Mouse (Mus musculus) common myeloid progenitor, adult 5-6 weeks (primary cell): ENCODE results near the gene Donson. TPM values are rescaled to one million over a fixed set of nuclear protein-coding genes. Genes with fewer than 3 reads are reported as not detected.
A peak's percentile ranks its signal among the peaks of the same experiment; 100 is the strongest.
"Not testable (repeated sequence)": the region's sequence is repeated elsewhere in the genome, so short reads cannot be mapped to it uniquely, and the experiment has no call there.

Source experiments
- ATAC-seq: replicated peaks from 2 replicates; pipeline ENCODE4 v1.8.0; 2016; ENCODE audit warnings: low read depth, mild to moderate bottlenecking, moderate TSS enrichment, inconsistent platforms; ENCODE audit not compliant: poor library complexity, severe bottlenecking
- total RNA-seq: library from RNA; stranded (forward); fragments of 200-1000, 187-1606 nt; gene quantifications from 2 replicates; pipeline ENCODE4 v1.2.3, GENCODE M21; 2017

Gene Donson
- total RNA-seq, 1 experiment from 2014 or later: 70.0 TPM

DNA sequence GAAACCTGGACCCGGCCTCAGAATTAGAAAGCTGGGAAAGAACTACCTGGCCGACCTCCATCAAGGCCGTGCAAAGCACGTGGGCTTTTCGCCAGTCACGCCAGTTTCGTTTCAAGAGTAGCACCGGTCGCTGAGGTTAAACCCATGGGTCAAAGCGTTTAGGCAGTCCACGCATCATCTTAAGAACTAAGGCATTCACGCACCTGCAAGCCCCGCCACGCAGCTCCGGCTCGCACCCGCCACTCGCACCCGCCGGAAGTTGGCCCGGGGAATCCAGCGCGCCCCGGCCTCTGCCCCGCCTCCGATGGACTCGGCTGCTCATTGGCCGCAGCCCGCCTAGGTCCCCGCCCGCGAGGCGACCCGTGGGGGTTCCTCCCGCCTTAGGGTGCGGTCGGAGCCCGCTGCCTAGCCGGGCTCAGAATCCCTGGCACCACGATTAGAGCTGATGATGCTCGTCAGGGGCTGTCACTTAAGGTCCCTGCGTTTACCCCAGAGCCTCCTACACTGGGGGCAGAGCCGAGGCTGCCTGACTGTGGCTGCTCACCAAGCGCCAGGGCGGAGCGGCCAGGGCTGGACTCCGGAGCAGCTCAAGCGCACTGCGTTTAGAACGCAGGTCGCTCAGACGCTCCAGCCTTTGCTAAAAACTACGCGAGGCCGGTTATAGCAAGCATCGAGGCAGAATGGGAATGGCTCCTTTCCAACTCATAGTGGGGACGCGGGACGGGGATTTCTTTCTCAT, 41.7 kb downstream of the Donson start, which contains the start of gene Gart:
Gart (minus strand) TSS at position 272 of the 739 bp plus-strand sequence.
- ATAC-seq: peak; percentile 72

DNA sequence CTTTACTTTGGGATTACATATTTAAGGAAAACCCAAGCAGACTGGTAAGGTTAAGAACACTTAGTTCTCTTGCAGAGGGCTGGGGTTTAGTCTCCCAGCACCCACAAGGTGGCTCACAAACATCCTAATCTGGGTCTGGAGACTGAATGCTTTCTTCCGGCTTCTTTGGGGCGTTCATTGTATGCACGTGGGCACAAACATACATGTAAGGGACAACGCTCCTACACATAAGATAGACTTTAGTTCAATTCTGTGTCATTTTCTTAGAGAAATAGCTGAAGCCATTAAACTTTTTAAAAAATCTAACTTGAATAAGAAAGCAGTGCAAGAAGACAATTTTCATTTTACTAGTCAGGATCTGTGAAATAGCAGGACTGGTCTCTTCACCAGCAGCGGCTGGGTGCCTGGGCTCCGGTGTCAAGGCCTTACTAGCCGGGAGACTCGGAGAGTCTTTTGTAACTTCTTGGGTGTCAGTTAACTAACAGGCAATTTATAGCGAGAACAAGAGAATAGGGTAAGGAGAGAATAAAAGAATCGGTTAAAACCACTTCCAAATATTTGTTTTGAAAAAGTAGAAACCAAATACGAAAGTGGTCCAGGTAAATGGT, 42.5 kb downstream of the Donson start:
- ATAC-seq: 0 out of 2 replicates have a peak, but pooled peaks have one; percentile 15

DNA sequence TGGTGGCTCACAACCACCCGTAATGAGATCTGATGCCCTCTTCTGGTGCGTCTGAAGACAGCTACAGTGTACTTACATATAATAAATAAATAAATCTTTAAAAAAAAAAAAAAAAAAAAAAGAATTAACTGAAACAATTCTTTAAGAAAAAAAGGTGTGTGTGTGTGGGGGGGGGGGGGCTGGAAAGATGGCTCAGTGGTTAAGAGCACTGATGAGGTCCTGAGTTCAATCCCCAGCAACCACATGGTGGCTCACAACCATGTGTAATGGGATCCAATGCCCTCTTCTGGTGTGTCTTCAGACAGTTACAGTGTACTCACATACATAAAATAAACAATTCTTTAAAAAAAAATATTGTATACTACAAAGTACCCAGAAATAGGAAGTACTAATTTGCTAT, 43.1 kb downstream of the Donson start:
- not testable (repeated sequence) for ATAC-seq

DNA sequence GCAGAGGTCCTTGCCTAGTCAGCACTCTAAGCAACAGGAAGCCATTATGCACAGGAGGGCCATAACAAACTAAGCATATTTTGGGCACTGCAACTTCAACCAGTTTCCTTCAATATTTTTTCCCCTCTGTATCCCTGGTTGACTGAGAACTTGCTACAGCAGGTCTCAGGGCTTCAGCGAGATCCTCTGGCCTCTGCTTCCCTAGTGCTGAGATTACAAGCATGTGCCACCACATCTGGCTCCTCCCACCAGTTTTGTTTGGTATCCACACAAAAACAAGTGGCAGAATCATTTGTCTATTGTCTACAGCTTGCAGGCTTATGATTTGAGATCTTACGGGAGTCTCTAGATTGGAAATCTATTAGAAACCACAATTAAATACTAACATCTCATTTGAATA, 43.7 kb downstream of the Donson start:
- ATAC-seq: no peak

DNA sequence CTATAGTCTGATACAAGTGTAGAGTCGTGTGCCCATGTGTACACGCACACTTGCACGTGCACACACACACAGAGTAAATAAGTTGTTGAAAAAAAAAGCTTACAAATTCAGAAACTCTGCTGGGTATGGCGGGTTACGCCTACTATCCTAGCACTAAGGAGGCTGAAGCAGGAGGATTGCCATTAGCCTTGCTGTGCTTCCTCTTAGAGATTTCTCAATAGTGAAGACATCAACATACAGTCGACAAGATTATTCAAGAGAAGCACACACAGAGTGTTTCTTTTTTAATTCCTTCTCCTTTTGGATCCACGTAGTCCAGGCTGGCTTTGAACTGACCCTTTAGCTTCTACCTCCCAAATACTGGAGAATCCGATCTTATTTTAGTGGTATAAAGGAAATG, 48.4 kb downstream of the Donson start:
- no peak for ATAC-seq

DNA sequence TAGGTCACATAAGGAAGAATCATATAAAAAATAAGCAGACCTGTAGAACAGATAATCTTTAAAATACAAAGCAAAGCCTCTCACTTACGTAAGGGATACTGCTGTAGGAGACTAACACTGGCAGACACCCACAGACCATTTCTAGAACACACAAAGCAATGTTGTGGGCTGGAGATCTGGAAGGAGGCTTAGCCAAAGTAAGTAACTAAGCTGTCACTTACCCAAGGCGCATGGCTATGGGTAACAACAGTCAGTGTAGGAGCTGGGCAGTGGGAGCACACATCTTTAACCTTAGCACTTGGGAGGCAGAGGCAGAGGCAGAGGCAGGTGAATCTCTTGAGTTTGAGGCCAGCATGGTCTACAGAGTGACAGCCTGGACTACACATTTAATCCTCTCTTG, 48.9 kb downstream of the Donson start:
- no peak for ATAC-seq

DNA sequence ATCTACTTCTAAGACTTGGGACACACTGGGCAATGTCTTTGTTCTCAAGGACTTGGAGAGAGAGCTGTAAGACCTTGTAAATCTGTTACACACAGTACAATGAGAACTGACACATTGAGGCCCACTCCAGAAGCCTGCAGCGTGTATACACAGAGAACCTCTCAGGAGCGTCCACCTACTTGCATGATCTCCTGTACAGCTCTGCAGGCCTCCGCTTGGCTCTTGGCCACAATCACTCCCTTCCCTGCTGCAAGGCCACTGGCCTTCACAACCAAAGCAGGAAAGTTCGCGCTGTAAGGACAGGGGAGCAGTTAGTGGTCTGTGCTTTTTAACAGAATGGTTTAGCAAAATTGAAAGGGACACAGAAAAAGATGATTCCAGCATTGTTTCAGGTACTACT, 49.4 kb downstream of the Donson start:
- ATAC-seq: no peak

DNA sequence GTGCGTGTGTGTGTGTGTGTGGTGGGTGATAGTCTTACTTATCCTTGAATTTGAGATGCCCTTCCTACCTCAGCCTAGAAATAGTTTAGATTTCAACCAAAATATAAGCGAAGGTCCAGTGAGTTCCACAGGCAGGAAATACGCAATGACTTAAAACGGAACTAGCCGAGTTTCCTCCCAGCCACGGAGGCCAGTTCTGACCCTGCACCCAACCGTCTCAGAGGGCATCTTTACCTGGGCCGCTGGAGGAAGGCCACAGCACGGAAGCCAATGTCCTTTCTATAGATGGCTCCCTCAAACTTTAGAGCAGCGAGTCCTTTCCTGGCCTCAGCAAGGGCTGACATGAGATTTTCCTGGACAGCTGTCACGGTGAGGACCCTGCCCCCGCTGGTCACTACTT, 54.9 kb downstream of the Donson start:
- ATAC-seq: no peak

DNA sequence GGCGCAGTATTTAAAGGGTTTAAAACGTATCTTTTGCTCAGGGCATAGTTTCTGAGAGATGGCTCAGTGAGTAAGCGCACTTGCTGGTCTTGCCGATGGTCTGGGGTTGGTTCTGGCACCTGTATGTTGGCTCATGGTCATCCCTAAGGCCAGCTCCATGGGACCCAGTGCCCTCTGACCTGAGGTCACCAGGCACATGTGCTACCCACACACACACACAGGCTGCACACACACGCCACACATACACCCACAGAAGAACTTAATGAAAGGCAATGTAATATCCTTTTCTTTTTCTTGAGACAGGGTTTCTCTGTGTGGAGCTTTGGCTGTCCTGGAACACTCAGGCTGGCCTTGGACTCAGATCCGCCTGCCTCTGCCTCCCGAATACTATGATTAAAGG, 55.6 kb downstream of the Donson start:
- no peak for ATAC-seq

DNA sequence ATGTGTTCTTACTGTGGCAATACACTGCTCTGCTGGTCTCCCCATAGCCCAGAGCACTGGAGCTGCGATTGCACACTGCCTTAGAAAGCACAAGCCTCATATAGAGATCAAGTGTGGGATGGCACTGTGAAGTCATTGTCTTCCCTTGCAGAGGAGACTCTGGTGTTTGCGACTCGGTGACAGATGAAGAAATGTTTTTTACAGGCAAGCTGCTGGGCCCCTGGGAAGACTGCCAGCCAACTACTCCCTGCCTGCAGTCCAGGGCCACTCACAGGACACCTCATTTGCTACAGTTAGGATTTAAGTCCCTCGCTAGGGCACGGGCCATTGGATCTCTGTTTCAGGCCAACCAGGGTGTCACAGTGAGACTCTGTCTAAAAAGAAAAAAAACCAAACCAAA, 56.1 kb downstream of the Donson start:
- no peak for ATAC-seq

DNA sequence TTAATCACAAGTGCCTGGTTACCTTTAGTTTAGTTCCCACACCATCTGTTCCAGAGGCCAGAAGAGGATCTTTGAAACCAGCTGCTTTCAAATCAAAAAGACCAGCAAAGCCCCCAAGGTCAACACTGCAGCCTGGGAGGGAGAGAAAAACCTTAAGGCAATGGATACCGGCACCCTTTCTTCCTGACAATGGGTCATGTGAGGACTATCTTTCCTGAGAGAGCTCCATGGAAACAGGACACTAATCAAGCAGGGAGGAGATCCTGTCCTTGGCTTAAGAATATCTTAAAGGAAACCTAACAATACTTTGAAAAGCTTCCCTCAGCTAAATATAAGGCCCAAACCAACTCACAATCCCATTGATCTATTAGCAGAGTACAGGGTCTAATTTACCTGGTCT, 58.0 kb downstream of the Donson start:
- ATAC-seq: no peak

DNA sequence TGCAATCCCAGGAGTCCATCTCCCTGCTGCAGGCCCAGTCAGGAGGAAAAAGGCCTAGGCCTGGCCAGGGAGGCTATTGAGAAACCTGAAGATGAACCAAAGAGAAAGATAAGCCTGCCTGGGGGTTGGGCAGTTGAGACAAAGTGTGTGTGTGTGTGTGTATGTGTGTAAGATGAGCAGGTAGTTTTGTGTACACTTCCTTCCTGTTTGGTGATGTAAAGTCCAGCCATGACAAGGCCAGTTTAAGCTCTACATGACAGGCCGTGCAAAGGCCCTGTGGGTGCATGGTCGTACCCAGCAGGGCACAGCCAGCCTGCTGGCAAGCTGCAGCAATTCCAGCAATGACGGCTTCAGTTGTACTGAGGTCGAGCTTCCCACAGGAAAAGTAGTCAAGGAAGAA, 58.8 kb downstream of the Donson start:
- no peak for ATAC-seq

DNA sequence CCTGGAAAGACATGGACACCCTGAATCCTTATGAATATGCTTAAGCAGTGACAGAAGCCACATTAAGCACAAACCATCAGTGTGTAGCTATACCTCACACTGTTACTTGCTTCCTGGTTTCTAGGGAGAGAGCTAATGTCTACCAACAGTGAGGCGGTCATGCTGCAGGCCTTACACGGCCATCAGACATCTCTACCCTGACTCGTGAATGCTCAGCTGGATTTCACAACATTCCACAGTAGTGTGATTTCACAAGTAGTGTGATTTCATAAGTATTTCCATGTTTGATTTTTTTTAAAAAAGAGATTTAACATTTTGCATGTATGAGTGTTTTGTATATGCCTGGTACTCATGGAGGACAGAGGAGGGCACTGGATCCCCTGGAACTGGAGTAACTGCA, 59.9 kb downstream of the Donson start:
- ATAC-seq: no peak

DNA sequence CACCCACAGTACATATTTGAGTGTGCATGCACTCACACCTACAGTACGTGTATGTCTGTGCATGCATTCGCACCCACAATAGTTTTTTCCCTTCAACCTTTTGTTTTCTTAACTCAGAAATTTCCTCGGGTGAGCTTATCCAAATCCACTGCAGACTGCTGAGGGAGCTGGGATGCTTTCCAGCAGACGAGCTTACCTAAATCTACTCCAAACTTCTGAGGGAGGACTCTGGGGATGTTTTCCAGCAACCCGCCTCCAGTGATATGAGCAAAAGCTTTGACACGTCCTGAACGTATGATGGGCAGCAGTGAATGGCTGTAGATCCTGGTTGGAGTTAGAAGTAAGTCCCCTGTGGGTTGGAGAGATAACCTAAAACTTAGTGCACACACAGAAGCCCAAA, 60.7 kb downstream of the Donson start:
- ATAC-seq: no peak

Other genes with a start within 250 kb of the Donson start
- 34.6 and 43.3 TPM in 2 replicates for gene Ifnar1, start 203.5 kb downstream of the Donson start, total RNA-seq
- gene Ifngr2, start 141.7 kb downstream of the Donson start, total RNA-seq: 6.1 and 6.7 TPM in 2 replicates
- 8.6 and 12.7 TPM in 2 replicates for gene Tmem50b, start 91.0 kb downstream of the Donson start, total RNA-seq
- gene Dnajc28, start 69.7 kb downstream of the Donson start, total RNA-seq: 7.4 and 12.7 TPM in 2 replicates
- gene Gart, start 41.8 kb downstream of the Donson start, total RNA-seq: 233 and 304 TPM in 2 replicates
- gene Son, start 41.3 kb downstream of the Donson start, total RNA-seq: 241 and 272 TPM in 2 replicates
- gene Cryzl1, start 40.2 kb upstream of the Donson start, total RNA-seq: 93.2 and 100 TPM in 2 replicates
- gene Itsn1, start 40.5 kb upstream of the Donson start, total RNA-seq: 10.7 and 16.6 TPM in 2 replicates